Mouse (Mus musculus): ENCODE results near the gene Gjd3. TPM values are rescaled to one million over a fixed set of nuclear protein-coding genes. Genes with fewer than 3 reads are reported as not detected.

The Gjd3 gene
- total RNA-seq, 2 experiments from 2014 or later = 2.4 to 3.6 TPM

GRCm38 (mm10) chr11:98981289-98981996, 1.4 kb downstream of the Gjd3 start:
- no peak for DNase-seq (ENCODE audit: low spot score in 2 of 2)

GRCm38 (mm10) chr11:98979356-98979755, 3.5 kb downstream of the Gjd3 start:
- no peak for DNase-seq (ENCODE audit: low spot score in 2 of 2)

- no peak for DNase-seq (ENCODE audit: low spot score in 2 of 2)
Observed at GRCm38 (mm10) chr11:98978526-98979148, 4.2 kb downstream of the Gjd3 start.

GRCm38 (mm10) chr11:98974871-98975719, 7.7 kb downstream of the Gjd3 start:
- peak; percentile 83 to 87 for DNase-seq (ENCODE audit: low spot score in 2 of 2)

GRCm38 (mm10) chr11:98974213-98974612, 8.6 kb downstream of the Gjd3 start:
- no peak for DNase-seq (ENCODE audit: low spot score in 2 of 2)

GRCm38 (mm10) chr11:98973584-98973983, 9.2 kb downstream of the Gjd3 start:
- DNase-seq (ENCODE audit: low spot score in 2 of 2) = no peak

- DNase-seq (ENCODE audit: low spot score in 2 of 2) = no peak
Observed at GRCm38 (mm10) chr11:98972801-98973360, 9.9 kb downstream of the Gjd3 start.

- DNase-seq (ENCODE audit: low spot score in 2 of 2) = peak; percentile 88 to 91
Observed at GRCm38 (mm10) chr11:98972215-98972614, 10.6 kb downstream of the Gjd3 start.

- DNase-seq (ENCODE audit: low spot score in 2 of 2) = peak; percentile 76 to 79
Observed at GRCm38 (mm10) chr11:98971316-98972031, 11.3 kb downstream of the Gjd3 start.

- peak; percentile 27 to 45 for DNase-seq (ENCODE audit: low spot score in 2 of 2)
Observed at GRCm38 (mm10) chr11:98970191-98970925, 12.5 kb downstream of the Gjd3 start.

- peak; percentile 78 to 82 for DNase-seq (ENCODE audit: low spot score in 2 of 2)
Observed at GRCm38 (mm10) chr11:98969496-98969927, 13.3 kb downstream of the Gjd3 start.

GRCm38 (mm10) chr11:98968716-98969495, 13.9 kb downstream of the Gjd3 start:
- no peak for DNase-seq (ENCODE audit: low spot score in 2 of 2)

- DNase-seq (ENCODE audit: low spot score in 2 of 2) = no peak
Observed at GRCm38 (mm10) chr11:98968079-98968478, 14.7 kb downstream of the Gjd3 start.

GRCm38 (mm10) chr11:98966499-98967141, 16.2 kb downstream of the Gjd3 start:
- DNase-seq (ENCODE audit: low spot score in 2 of 2) = peak; percentile 81 to 86

GRCm38 (mm10) chr11:98965416-98966077, 17.3 kb downstream of the Gjd3 start:
- no peak for DNase-seq (ENCODE audit: low spot score in 2 of 2)

GRCm38 (mm10) chr11:98964616-98965415, 18.0 kb downstream of the Gjd3 start:
- peak in 1 of 2 experiments; percentile 39 for DNase-seq (ENCODE audit: low spot score in 2 of 2)

- DNase-seq (ENCODE audit: low spot score in 2 of 2) = no peak
Observed at GRCm38 (mm10) chr11:98964201-98964615, 18.6 kb downstream of the Gjd3 start.

Data from layer of hippocampus, postnatal 10 days (tissue).